Mouse (Mus musculus): Measurements from ENCODE around the gene Vmn2r44.
"Not testable (repeated sequence)": the region's sequence is repeated elsewhere in the genome, so short reads cannot be mapped to it uniquely, and the experiment has no call there.

Gene Vmn2r44

DNA sequence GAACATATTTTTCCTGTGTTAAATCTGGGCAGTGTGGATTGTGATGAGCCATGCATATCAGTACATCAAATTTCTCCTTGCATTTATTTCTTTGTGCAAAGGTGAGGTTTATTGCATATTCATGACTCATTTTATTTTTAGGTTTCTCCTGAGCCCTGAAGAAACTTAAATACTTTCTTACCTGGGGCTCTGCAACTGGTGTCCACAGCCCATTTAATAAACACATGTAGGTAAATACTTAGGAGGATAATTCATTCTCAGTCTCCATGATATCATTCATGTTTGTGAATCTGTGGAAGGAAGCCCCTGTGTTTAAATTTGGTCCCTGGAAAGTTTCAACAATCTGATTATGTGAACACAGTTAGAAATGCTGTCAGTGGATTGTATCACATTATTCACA lies at the start of gene Vmn2r44:
TSS of gene Vmn2r44 (minus strand) at position 101 of the 400 bp plus-strand sequence.
- not testable (repeated sequence) for DNase-seq (ENCODE audit: low read depth, low spot score)

DNA sequence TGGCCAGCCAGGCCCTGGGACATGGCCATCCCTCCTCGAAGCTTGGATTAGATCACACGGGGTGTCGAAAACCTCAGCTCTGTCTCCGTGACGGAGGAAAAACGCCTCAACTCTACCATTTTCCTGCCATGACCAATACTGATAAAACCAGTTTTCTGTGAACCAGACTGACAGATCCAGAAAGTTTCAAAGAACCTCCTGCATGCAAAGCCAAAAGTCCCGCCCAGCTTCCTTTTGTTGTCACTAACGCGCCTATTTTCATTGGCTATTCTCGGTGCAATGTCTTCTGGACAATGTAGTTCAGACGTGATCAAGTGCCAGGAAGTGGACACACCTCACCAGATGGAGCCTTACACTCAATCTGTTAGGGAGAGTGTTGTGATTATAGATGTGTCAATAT lies 25.3 kb downstream of the Vmn2r44 start:
- DNase-seq (ENCODE audit: low read depth, low spot score), result peak; percentile 29

All from ES-CJ7 (cell line).